Mouse (Mus musculus): ENCODE data around the gene Dpagt1. TPM values are rescaled to one million over a fixed set of nuclear protein-coding genes. Genes with fewer than 3 reads are reported as not detected.
"Not testable (repeated sequence)": the region's sequence is repeated elsewhere in the genome, so short reads cannot be mapped to it uniquely, and the experiment has no call there.

The Dpagt1 gene
- polyA plus RNA-seq, 1 experiment from 2014 or later: 40.8 TPM

DNA sequence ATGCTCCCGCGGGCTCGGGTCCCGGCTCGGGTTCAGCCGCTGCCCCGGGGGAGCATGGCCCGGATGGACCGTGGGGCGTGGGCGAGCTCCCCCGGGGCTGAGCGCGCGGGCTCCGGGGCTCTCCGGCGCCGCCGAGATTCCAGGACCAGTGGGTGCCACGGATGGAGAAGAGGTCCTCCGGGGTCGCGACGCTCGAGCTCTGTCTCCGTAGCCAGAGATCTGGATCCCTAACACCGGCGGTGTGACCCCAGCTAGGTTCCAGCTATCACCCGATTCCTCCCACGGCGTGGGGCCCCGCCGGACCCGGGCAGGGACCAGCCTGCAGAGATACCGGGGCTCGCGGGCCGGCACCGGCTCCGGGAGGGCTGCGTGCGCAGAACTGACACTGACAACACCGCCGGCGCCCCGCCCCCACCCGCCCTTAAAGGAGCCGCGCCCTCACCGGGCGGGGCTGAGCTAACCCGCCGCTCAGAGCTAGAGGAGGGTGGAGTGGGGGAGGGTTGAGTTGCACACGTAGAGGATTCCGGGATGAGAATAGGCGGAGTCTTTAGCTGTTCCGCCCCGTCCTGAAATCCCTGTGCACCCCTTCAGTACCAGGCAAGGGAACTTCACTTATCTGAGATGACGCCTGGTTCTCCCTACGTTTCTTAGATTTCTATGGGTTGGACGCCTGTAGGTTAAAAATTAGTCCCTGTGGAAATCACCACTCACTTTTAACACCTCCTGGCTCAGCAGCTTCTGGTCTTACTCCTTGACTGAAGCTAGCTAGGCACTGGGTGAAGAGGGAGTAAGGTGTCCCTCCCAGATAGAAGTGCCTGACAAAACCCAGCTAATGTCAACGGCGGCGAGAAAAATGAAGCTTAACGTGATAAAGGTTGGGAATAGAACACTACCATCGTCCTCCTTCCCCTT is 5.7 kb upstream of the Dpagt1 start, which contains the start of gene C2cd2l:
Gene C2cd2l, minus strand, starts transcription at position 399 of the 912 bp plus-strand sequence.
- under 1% methylated on average over 66 of the region's 67 CpGs for WGBS
- Histone ChIP-seq H3K4me2 (replicated peaks) (peak within 1 kb of the TSS; percentile 93), H3K9me3 (no peaks in the 10 kb centered on the region), H3K4me1 (replicated peaks) (peaks cover 33% of the 10 kb centered on the region), H3K27ac (peak within 1 kb of the TSS; percentile 84), H3K4me3 (replicated peaks) (peak within 1 kb of the TSS; percentile 98), H3K36me3 (peaks cover 19% of the 10 kb centered on the region), H3K27me3 (no peaks in the 10 kb centered on the region), H3K9ac (replicated peaks) (peak within 1 kb of the TSS; percentile 98)
- peak; percentile 98 for ATAC-seq

DNA sequence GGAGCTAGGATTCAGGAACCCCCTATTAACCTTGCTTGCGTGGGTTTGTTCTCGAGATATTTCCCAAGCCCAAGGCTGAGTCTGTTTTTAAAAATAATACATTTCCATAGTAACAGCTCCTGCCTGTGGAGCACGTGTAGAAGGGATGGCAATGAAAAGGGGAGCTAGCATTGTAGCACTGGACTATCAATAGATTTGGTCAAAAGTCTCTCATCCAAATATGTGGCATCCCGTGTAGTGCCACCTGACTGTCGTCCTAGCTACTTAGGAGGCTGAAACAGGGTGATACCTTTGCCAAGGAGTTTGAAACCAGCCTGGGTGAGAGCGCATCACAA is 5.1 kb upstream of the Dpagt1 start:
- WGBS: 18% methylated on average over 6 of the region's 6 CpGs
- ATAC-seq: 0 out of 2 replicates have a peak, but pooled peaks have one; percentile 1

DNA sequence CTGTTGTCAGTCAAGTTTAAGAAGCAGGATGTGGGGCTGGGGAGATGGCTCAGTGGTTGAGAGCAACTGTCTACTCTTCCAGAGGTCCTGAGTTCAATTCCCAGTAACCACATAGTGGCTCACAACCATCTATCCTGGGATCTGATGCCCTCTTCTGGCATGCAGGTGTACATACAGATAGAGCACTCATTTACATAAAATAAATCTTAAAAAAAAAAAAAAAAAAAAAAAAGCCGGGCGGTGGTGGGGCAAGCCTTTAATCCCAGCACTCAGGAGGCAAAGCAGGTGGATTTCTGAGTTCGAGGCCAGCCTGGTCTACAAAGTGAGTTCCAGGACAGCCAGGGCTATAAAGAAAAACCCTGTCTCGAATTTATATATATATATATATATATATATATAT is 2.2 kb upstream of the Dpagt1 start:
- H3K36me3 ChIP-seq; H3K9ac ChIP-seq (replicated peaks); H3K4me3 ChIP-seq (replicated peaks); H3K27ac ChIP-seq; ATAC-seq; H3K27me3 ChIP-seq; H3K9me3 ChIP-seq; H3K4me2 ChIP-seq (replicated peaks): not testable (repeated sequence)
- peaks cover 32% of the 10 kb centered on the region for H3K4me1 ChIP-seq (replicated peaks)
- 77% methylated on average over 2 of the region's 4 CpGs for WGBS

More for the DNA sequence above, 5.1 kb upstream of the Dpagt1 start:
- Histone ChIP-seq H3K9ac (replicated peaks) (peak overlapping the region; percentile 57), H3K4me1 (replicated peaks) (peaks cover 35% of the 10 kb centered on the region), H3K4me3 (replicated peaks) (peak overlapping the region; percentile 98), H3K27ac (peak overlapping the region; percentile 84), H3K27me3 (no peaks in the 10 kb centered on the region), H3K36me3 (peaks cover 13% of the 10 kb centered on the region), H3K4me2 (replicated peaks) (peak overlapping the region; percentile 93), H3K9me3 (no peaks in the 10 kb centered on the region)

- WGBS: 89% methylated on average over 6 of the region's 6 CpGs
- ATAC-seq: no peak
- peaks cover 6% of the 10 kb centered on the region for H3K36me3 ChIP-seq
Measured at GRCm38 (mm10) chr9:44324147-44324546, 1.7 kb upstream of the Dpagt1 start.

GRCm38 (mm10) chr9:44325032-44325767 is 619 bp upstream of the Dpagt1 start:
- Histone ChIP-seq H3K4me2 (replicated peaks) (peak overlapping the region; percentile 93), H3K36me3 (peaks cover 16% of the 10 kb centered on the region), H3K4me1 (replicated peaks) (peaks cover 26% of the 10 kb centered on the region), H3K4me3 (replicated peaks) (peak overlapping the region; percentile 86), H3K9ac (replicated peaks) (peak overlapping the region; percentile 84; the same call in 1 of the 2 replicates)
- H3K27me3 ChIP-seq, ATAC-seq, H3K9me3 ChIP-seq, H3K27ac ChIP-seq: not testable (repeated sequence)
- 58% methylated on average over 5 of the region's 8 CpGs for WGBS

More at GRCm38 (mm10) chr9:44324147-44324546, 1.7 kb upstream of the Dpagt1 start:
- Histone ChIP-seq H3K4me1 (replicated peaks) (peaks cover 30% of the 10 kb centered on the region), H3K4me3 (replicated peaks) (no peak overlapping the region), H3K4me2 (replicated peaks) (no peak overlapping the region), H3K9me3 (no peaks in the 10 kb centered on the region), H3K27ac (no peak overlapping the region), H3K9ac (replicated peaks) (no peak overlapping the region), H3K27me3 (no peaks in the 10 kb centered on the region)

GRCm38 (mm10) chr9:44326371-44327063 is 698 bp downstream of the Dpagt1 start:
- peak; percentile 95 for ATAC-seq
- H3K27ac ChIP-seq: peak overlapping the region; percentile 92
- peaks cover 29% of the 10 kb centered on the region for H3K36me3 ChIP-seq
- peak overlapping the region; percentile 84 for H3K9ac ChIP-seq (replicated peaks)
- WGBS: under 1% methylated on average over 38 of the region's 38 CpGs
- no peaks in the 10 kb centered on the region for H3K27me3 ChIP-seq
- peaks cover 18% of the 10 kb centered on the region for H3K4me1 ChIP-seq (replicated peaks)
- peak overlapping the region; percentile 86 for H3K4me3 ChIP-seq (replicated peaks)
- H3K4me2 ChIP-seq (replicated peaks): peak overlapping the region; percentile 93
- no peaks in the 10 kb centered on the region for H3K9me3 ChIP-seq

DNA sequence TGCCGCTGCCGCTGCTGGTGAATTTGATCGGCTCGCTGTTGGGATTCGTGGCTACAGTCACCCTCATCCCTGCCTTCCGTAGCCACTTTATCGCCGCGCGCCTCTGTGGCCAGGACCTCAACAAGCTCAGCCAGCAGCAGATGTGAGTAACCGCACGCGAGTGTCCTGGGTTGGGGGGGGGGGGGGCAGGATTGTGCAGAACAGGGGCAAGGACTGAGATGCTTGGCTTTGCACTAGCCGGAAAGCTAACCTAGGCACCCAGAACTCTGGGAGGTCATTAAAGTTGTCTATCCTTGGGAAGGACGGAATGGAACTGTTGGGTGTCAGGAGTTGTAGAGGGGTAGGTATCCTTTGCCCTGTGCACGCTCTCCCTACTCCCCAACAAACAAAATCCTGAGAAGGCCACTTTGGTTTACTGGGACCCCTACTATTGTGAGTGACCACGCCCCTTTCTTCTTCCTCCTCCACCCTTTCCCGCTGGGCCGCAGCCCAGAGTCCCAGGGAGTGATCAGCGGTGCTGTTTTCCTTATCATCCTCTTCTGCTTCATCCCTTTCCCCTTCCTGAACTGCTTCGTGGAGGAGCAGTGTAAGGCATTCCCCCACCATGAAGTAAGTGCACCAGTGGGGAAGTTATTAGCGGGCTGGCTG is 1.4 kb downstream of the Dpagt1 start:
- H3K4me3 ChIP-seq (replicated peaks): peak overlapping the region; percentile 86
- H3K36me3 ChIP-seq: peaks cover 35% of the 10 kb centered on the region
- no peaks in the 10 kb centered on the region for H3K9me3 ChIP-seq
- H3K9ac ChIP-seq (replicated peaks): peak overlapping the region; percentile 84
- under 1% methylated on average over 22 of the region's 22 CpGs for WGBS
- ATAC-seq: peak; percentile 64
- no peaks in the 10 kb centered on the region for H3K27me3 ChIP-seq
- H3K27ac ChIP-seq: peak overlapping the region; percentile 92
- H3K4me2 ChIP-seq (replicated peaks): peak overlapping the region; percentile 93
- peaks cover 18% of the 10 kb centered on the region for H3K4me1 ChIP-seq (replicated peaks)

- no peak for ATAC-seq
- H3K4me2 ChIP-seq (replicated peaks): peak overlapping the region; percentile 93
- 94% methylated on average over 5 of the region's 5 CpGs for WGBS
- H3K27me3 ChIP-seq: no peaks in the 10 kb centered on the region
- no peak overlapping the region for H3K27ac ChIP-seq
- peak overlapping the region; percentile 86 for H3K4me3 ChIP-seq (replicated peaks)
- peaks cover 42% of the 10 kb centered on the region for H3K36me3 ChIP-seq
- peak overlapping the region; percentile 84 for H3K9ac ChIP-seq (replicated peaks)
- H3K4me1 ChIP-seq (replicated peaks): peaks cover 18% of the 10 kb centered on the region
- H3K9me3 ChIP-seq: no peaks in the 10 kb centered on the region
Measured at GRCm38 (mm10) chr9:44327926-44328325, 2.1 kb downstream of the Dpagt1 start.

DNA sequence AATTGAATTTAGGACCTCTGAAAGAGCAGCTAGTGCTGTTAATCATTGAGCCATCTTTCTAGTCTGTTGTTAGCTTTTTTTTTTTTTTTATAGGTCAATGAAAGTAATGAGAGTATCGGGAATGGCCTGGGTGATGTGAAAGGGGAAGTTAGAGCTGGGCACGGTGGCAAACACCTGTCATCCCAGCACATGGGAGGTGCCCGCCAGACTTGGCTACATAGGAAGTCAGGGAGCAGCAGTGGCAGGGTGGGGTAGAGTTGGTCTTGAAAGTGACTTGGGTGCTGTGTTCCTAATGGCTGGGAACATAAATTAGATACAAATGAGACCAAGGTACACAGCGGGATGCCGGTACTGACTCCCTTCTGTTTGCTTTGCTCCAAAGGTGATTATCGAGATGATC is 4.9 kb downstream of the Dpagt1 start:
- ATAC-seq: no peak
- peaks cover 52% of the 10 kb centered on the region for H3K36me3 ChIP-seq

DNA sequence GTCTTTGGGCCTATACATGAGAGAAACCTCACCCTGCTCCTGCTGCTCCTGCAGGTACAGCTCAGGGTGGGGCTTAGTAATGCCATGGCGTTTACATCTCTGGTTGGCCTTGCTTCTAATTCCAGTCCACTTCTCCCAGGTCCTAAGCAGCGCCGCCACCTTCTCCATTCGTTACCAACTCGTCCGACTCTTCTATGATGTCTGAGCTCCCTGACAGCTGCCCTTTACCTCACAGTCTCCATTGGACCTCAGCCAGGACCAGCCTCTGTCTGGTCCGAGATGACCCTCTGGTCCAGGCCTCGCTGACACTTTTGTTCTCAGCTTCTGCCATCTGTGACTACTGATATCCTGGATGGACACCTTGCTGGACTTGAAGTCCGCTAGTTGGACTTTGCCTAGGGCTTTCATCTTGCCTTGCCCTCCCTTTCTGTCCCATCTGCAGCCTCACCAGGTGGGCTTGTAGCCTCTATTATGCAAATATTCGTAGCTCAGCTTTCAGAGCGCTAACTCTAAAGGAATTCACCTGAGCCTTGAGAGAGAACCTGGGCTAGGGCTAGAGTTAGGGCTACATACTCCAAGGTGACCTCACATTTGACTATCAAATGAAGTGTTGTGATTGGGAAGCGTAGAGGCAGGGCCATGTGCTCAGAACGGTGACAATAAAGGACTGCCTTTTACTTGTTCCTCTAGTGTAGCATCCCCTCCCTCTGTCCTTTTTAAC is 7.3 kb downstream of the Dpagt1 start:
- WGBS: 96% methylated on average over 13 of the region's 13 CpGs
- Histone ChIP-seq H3K9me3 (no peaks in the 10 kb centered on the region), H3K27ac (no peak overlapping the region), H3K36me3 (peaks cover 57% of the 10 kb centered on the region), H3K4me3 (replicated peaks) (no peak overlapping the region), H3K4me2 (replicated peaks) (no peak overlapping the region), H3K9ac (replicated peaks) (no peak overlapping the region), H3K4me1 (replicated peaks) (peaks cover 29% of the 10 kb centered on the region), H3K27me3 (no peaks in the 10 kb centered on the region)
- ATAC-seq: no peak

More for the DNA sequence above, 4.9 kb downstream of the Dpagt1 start:
- 97% methylated on average over 6 of the region's 6 CpGs for WGBS
- no peak overlapping the region for H3K4me2 ChIP-seq (replicated peaks)
- no peaks in the 10 kb centered on the region for H3K9me3 ChIP-seq
- H3K27me3 ChIP-seq: no peaks in the 10 kb centered on the region
- H3K4me1 ChIP-seq (replicated peaks): peaks cover 18% of the 10 kb centered on the region
- no peak overlapping the region for H3K27ac ChIP-seq
- H3K4me3 ChIP-seq (replicated peaks): no peak overlapping the region
- H3K9ac ChIP-seq (replicated peaks): no peak overlapping the region
